Mouse (Mus musculus) sigmoid colon, adult 10 weeks (tissue): ENCODE results near the gene Syngr1. TPM values are rescaled to one million over a fixed set of nuclear protein-coding genes. Genes with fewer than 3 reads are reported as not detected.

Source experiments
- polyA plus RNA-seq: library from polyadenylated mRNA; stranded (reverse); fragments of 350-450 nt; fragmentation: Illumina TruSeq; extraction: RNeasy Lipid Tissue Mini Kit (QIAGEN cat#74804); gene quantifications from one replicate; pipeline ENCODE4 v1.2.3, GENCODE M21; 2014; ENCODE audit warnings: low read depth, low replicate concordance

Gene Syngr1
- polyA plus RNA-seq, result 0.25 TPM

DNA sequence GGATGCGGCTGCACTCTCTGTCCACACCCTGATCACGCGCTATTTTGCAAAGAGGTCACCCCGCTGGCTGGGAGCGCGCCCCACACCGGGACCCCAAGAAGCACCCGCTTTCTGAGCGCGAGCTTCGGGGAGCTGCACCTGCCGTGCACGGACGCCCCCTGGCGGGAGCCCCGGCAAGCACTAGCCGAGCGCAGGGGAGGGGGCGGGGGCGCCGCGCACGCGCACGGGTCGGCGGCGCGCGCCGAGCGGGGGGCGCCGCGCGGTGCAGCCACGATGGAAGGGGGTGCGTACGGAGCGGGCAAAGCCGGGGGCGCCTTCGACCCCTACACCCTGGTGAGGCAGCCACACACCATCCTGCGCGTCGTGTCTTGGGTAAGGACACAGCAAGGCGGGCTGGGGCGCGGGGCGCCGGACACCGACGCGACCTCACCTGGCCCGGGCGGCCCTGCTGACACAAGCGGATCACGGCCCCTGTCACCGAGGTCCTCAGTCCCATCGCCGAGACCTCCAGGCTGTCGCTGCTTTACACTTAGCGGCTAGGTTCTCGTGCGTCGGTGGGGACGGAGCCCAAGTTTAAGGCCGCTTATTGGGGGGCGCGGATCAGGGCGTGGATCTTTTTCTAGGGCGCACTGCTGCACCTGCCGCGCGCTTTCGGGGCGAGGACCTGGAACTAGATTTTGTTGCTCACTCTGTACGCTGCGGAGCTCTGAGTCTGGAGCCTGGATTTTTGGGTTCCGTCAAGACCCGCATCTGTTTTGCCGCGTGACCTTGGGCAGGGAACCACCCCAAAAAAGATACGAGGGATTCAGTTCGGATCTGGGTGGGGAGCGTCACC is at the start of gene Syngr1, which contains the start of gene Rpl3:
Syngr1 (plus strand) TSS at position 214 of the 835 bp plus-strand sequence.
Rpl3 (minus strand) TSS at position 748 of the 835 bp plus-strand sequence.

DNA sequence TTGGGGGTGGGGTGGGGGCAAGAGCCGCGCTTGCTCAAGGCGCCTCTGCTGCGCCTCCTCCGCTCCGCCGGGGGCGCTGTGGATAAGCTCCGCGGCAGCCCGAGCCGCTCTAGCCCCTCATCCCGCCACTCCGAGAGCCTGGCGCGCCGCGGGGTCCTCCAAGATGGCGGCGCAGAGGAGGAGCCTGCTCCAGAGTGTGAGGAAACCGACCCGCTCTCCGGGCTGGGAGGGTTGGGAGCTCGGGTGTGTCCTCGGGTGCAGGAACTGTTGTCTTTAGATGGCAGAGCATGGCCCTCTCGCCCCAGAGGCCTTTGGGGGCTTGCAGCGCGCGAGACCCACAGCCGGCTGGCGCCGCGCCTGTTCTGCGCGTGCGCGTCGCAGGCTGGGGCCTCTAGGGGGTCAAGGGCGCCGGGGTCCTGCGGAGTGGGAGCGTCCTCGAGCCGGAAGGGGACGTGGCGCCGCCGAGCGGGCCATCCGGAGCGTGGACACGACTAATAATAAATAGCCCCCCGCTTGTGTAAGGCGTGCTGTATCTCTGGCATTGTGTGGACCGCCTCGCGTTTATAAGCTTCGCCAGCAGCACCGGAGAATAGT is 42.0 kb downstream of the Syngr1 start, which contains the start of gene Tab1:
Tab1 (plus strand) TSS at position 135 of the 594 bp plus-strand sequence.

Other genes starting within 250 kb of the Syngr1 start
- 37.5 TPM for gene Apobec3, start 199.7 kb upstream of the Syngr1 start, polyA plus RNA-seq
- gene Cbx7, start 120.2 kb upstream of the Syngr1 start, polyA plus RNA-seq, result 1.6 TPM
- 0.13 TPM for gene Pdgfb, start 76.4 kb upstream of the Syngr1 start, polyA plus RNA-seq
- 215 TPM for gene Rpl3, start 534 bp downstream of the Syngr1 start, polyA plus RNA-seq
- gene Tab1, start 41.8 kb downstream of the Syngr1 start, polyA plus RNA-seq, result 0.41 TPM
- 36.9 TPM for gene Mgat3, start 82.4 kb downstream of the Syngr1 start, polyA plus RNA-seq
- gene Mief1, start 142.7 kb downstream of the Syngr1 start, polyA plus RNA-seq, result 21.5 TPM
- gene AC140267.1, start 144.5 kb downstream of the Syngr1 start, polyA plus RNA-seq, result not detected
- gene Atf4, start 163.8 kb downstream of the Syngr1 start, polyA plus RNA-seq, result 74.1 TPM
- gene Rps19bp1, start 173.0 kb downstream of the Syngr1 start, polyA plus RNA-seq, result 3.3 TPM
- 0.09 TPM for gene Cacna1i, start 195.9 kb downstream of the Syngr1 start, polyA plus RNA-seq